Mouse (Mus musculus) inflammation-experienced regulatory T-cells (primary cell): Measurements from ENCODE around the gene Tlx3. TPM values are rescaled to one million over a fixed set of nuclear protein-coding genes. Genes with fewer than 3 reads are reported as not detected.

Experiments
- polyA plus RNA-seq, 2 experiments: library from polyadenylated mRNA; unstranded; fragments of 100-300 nt; shearing (Covaris generic); gene quantifications; one replicate each; pipeline ENCODE4 v1.2.1; 2017

Gene Tlx3
- polyA plus RNA-seq, result under 1 TPM in 1 of 2 experiments, not detected in 1; 0.49 TPM

DNA sequence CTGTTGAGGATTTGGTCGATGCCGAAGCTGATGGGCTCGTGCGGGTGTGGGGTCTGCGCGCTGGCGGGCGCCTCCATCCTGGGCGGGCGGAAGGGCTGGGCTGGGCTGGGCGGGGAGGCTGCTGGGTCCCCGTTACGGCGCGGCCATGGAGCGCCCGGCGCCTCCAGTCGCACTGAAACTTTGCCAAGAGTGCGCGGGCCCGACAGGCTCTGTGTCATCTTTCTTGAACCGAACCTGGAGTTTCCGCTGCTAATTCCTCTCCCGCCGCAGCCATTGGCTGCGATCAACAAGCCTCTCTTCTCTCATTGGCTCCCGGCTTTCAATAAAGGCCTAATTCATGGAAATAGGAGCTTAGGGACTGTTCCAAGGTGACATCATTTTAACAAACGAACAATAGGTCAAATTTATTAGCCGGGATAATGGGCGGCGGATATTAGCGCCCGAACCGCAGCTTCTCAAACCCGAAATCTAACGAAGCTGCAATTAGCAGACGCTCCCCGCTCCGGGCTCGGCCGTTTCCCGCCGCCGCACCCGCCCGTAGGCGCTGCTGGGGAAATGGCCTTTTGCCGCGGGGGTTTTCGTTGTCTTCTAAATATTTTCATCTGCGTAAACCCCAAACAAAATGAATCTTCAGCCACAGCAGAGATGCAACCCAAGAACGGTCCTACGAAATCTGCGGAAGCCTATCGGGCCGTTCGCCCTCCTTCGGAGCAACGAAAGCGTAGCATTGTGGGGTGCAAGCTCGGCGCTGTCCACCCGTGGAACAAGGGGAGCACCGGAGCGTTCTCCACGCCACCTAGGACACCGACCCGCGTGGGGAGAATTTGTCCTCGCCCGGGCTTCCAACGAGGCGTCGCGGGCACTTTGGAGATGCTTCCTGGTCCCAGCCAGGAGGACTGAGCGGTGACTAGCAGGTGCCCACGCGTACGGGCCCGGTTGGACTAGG, at the start of gene Tlx3:
TSS of gene Tlx3 (minus strand) at position 207 of the 946 bp plus-strand sequence.

GRCm38 (mm10) chr11:33162998-33163506, 40.3 kb downstream of the Tlx3 start, which contains the start of gene Npm1:
TSS of gene Npm1 (minus strand) at chr11:33163206.

Other genes starting within 250 kb of the Tlx3 start
- 1 to 10 TPM in 1 of 2 experiments, under 1 TPM in 1; 0.80 to 2.9 TPM for gene Fgf18, start 56.2 kb downstream of the Tlx3 start, polyA plus RNA-seq
- gene Npm1, start 40.4 kb downstream of the Tlx3 start, polyA plus RNA-seq, result 100 to 1,000 TPM; 485 to 552 TPM
- not detected for gene Gm12117, start 73.1 kb upstream of the Tlx3 start, polyA plus RNA-seq